In the genomic region with DNA sequence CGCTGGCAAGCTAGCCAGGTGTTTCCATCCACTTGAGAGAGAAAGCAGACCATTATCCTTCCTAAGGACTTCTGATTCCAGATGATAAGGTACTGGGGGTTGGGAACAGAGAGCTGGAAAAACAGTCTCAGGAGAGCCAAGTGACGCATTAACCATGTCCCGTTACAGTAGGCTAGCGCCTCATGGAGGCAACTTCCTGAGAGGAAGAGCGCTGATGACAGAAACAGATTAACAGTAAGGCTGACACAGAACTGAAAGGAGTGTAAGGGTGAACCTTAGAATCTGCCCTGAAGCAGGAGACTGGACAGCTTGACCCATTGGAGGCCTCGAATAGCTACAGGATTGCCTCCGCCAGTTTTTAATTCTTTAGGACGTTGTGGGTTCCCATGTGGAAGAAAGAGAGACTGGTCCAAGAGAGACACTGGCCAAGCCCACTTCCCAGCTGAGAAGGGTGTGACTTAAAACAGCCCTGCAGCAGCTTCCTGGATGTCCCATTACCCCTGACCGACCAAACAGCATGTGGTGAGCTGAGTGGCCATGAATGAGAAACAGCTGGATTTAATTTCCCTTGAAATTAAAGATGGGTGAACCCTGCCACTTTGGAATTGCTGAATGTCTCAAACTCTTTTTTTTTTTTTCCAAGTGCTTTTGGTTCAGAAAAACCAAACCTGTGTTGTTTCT, we compare ENCODE assay signal across 13 mouse cellular contexts.
DNase-seq lines count a peak whose midpoint lies in the region; ATAC-seq lines count a peak whose summit lies in the region.
"Had no signal": no experiment of that assay in that cellular context is flagged by ENCODE, and none has a peak within 500 bp of the region (broad histone marks: within the 10 kb centered on the region; RNA-seq: fewer than 3 reads in every experiment).

No protein-coding gene starts in this region.

- peaks cover 5% of the 10 kb centered on the region; the same call in 1 of the 2 replicates for H3K4me1 ChIP-seq in limb, embryonic 11.5 days (ENCODE audit: control insufficient read depth, insufficient read depth, low read length)

- H3K4me2 ChIP-seq in limb, embryonic 11.5 days (ENCODE audit: low read depth, severe bottlenecking): peak overlapping the region; percentile 8; the same call in 1 of the 2 replicates

- no peak overlapping the region for H3K4me3 ChIP-seq in limb, embryonic 11.5 days (ENCODE audit: low read depth, low read length)
- H3K4me3 ChIP-seq: erythroblast, embryonic 14.5 days; layer of hippocampus, adult 2 months had no signal

- H3K27ac ChIP-seq in limb, embryonic 11.5 days (replicated peaks; ENCODE audit: low read depth, low read length): no peak overlapping the region
- H3K27ac ChIP-seq: layer of hippocampus, adult 2 months had no signal

- H3K9me3 ChIP-seq in limb, embryonic 11.5 days (ENCODE audit: control insufficient read depth, low read length): no peaks in the 10 kb centered on the region

- peak; percentile 24 for DNase-seq in gastrocnemius, postnatal 25 days
- DNase-seq in gastrocnemius, adult 18-20 months (ENCODE audit: low spot score): no peak
- DNase-seq in ZHBTc4 (ENCODE audit: low read depth, low spot score): peak; percentile 6
- DNase-seq in heart, adult 8-10 months (ENCODE audit: low spot score): peak; percentile 76
- DNase-seq in limb, embryonic 11.5 days (ENCODE audit: low spot score): peak; percentile 58
- no peak for DNase-seq in left cerebral cortex, postnatal 14 days (ENCODE audit: low spot score in 2 of 2)
- no peak for DNase-seq in urinary bladder, postnatal 25 days (ENCODE audit: low spot score)
- DNase-seq in frontal cortex, postnatal 25 days (ENCODE audit: low spot score in 2 of 2): no peak
- DNase-seq: liver, postnatal 0 days; right cerebral cortex, adult 18-20 months; thymus, adult 18-20 months had no signal

- H3K9ac ChIP-seq in limb, embryonic 11.5 days (ENCODE audit: low read length): no peak overlapping the region
- H3K9ac ChIP-seq: liver, postnatal 0 days had no signal

- ATAC-seq in limb, embryonic 11.5 days (ENCODE audit: insufficient number of reproducible peaks, low FRiP score, low TSS enrichment, low read depth): no peak
- ATAC-seq: liver, postnatal 0 days had no signal

- no peaks in the 10 kb centered on the region for H3K27me3 ChIP-seq in limb, embryonic 11.5 days (ENCODE audit: control insufficient read depth, insufficient read depth, low read length)

- no peaks in the 10 kb centered on the region for H3K36me3 ChIP-seq in limb, embryonic 11.5 days (ENCODE audit: control insufficient read depth, insufficient read depth, low read length)

- intact Hi-C loops in left cerebral cortex, postnatal 14 days (cut with DNase I): no loop called here

- WGBS in limb, embryonic 11.5 days: 44% methylated on average over 9 of the region's 9 CpGs

Comparison
In these comparisons a context has a peak if more than half of its experiments do, and no peak if none do; other contexts are left out.
1. DNase-seq: peak in gastrocnemius, postnatal 25 days (single experiment), ZHBTc4 (single experiment), heart, adult 8-10 months (single experiment) and limb, embryonic 11.5 days (single experiment); none in gastrocnemius, adult 18-20 months (single experiment), left cerebral cortex, postnatal 14 days (0 of 2), urinary bladder, postnatal 25 days (single experiment) and frontal cortex, postnatal 25 days (0 of 2).